ENCODE assay signal across 25 mouse cellular contexts in genomic region chr5:53696701-53697100, GRCm38 (mm10). TPM values are rescaled to one million over a fixed set of nuclear protein-coding genes. Genes with fewer than 3 reads are reported as not detected.
DNase-seq lines count a peak whose midpoint lies in the region; ATAC-seq lines count a peak whose summit lies in the region.
"Had no signal": no experiment of that assay in that cellular context is flagged by ENCODE, and none has a peak within 500 bp of the region (broad histone marks: within the 10 kb centered on the region; RNA-seq: fewer than 3 reads in every experiment).

No protein-coding gene starts in this region.

- H3K27ac ChIP-seq in embryonic facial prominence, embryonic 14.5 days (replicated peaks; ENCODE audit: low read depth, low read length) = no peak overlapping the region
- H3K27ac ChIP-seq in embryonic facial prominence, embryonic 10.5 days (replicated peaks) = no peak overlapping the region
- H3K27ac ChIP-seq in limb, embryonic 13.5 days = no peak overlapping the region
- H3K27ac ChIP-seq in limb, embryonic 10.5 days = no peak overlapping the region
- H3K27ac ChIP-seq: embryonic facial prominence, embryonic 13.5 days; forebrain, embryonic 10.5 days; forebrain, embryonic 12.5 days had no signal

- H3K4me1 ChIP-seq in embryonic facial prominence, embryonic 14.5 days (ENCODE audit: control insufficient read depth, insufficient read depth, low read length) = no peaks in the 10 kb centered on the region
- no peaks in the 10 kb centered on the region for H3K4me1 ChIP-seq in embryonic facial prominence, embryonic 10.5 days
- H3K4me1 ChIP-seq in limb, embryonic 13.5 days = no peaks in the 10 kb centered on the region
- no peaks in the 10 kb centered on the region for H3K4me1 ChIP-seq in limb, embryonic 10.5 days
- H3K4me1 ChIP-seq: embryonic facial prominence, embryonic 13.5 days; forebrain, embryonic 10.5 days; forebrain, embryonic 12.5 days had no signal

- peak; percentile 70; the same call in 1 of the 2 replicates for ATAC-seq in embryonic facial prominence, embryonic 14.5 days (ENCODE audit: low read depth)
- peak; percentile 88 for ATAC-seq in limb, embryonic 13.5 days (ENCODE audit: low FRiP score, low read depth)
- ATAC-seq: activated CD4-positive, CD25-positive, alpha-beta regulatory T cell, adult 4 months; CD4-positive, CD25-positive, alpha-beta regulatory T cell, adult 4 months; forebrain, embryonic 14.5 days; forebrain, embryonic 16.5 days; Patski had no signal

- no peak overlapping the region for H3K4me2 ChIP-seq in embryonic facial prominence, embryonic 14.5 days (ENCODE audit: low read depth, low read length)
- H3K4me2 ChIP-seq in limb, embryonic 13.5 days (replicated peaks) = no peak overlapping the region
- H3K4me2 ChIP-seq: embryonic facial prominence, embryonic 13.5 days; forebrain, embryonic 12.5 days had no signal

- 66% methylated on average over 3 of the region's 3 CpGs for WGBS in embryonic facial prominence, embryonic 14.5 days
- WGBS in embryonic facial prominence, embryonic 10.5 days = 78% methylated on average over 3 of the region's 3 CpGs
- 60% methylated on average over 3 of the region's 3 CpGs for WGBS in limb, embryonic 13.5 days
- WGBS in limb, embryonic 10.5 days = 79% methylated on average over 3 of the region's 3 CpGs

- no peak overlapping the region for H3K9ac ChIP-seq in embryonic facial prominence, embryonic 14.5 days (ENCODE audit: low read depth, low read length)
- no peak overlapping the region for H3K9ac ChIP-seq in limb, embryonic 13.5 days
- H3K9ac ChIP-seq: embryonic facial prominence, embryonic 13.5 days; forebrain, embryonic 12.5 days had no signal

- DNase-seq in embryonic facial prominence, embryonic 14.5 days (ENCODE audit: low spot score) = peak; percentile 57
- no peak for DNase-seq in embryonic facial prominence, embryonic 10.5 days (ENCODE audit: low spot score)
- DNase-seq in limb, embryonic 10.5 days (ENCODE audit: low spot score) = no peak
- no peak for DNase-seq in right cerebral cortex, adult 18-20 months
- DNase-seq: adrenal gland, adult 8-10 months; adrenal gland, postnatal 14 days; adrenal gland, postnatal 36 days; B cell, adult 2 months; cerebellum, adult 11-12 months; cerebellum, adult 2 months; cerebellum, adult 9-10 months; cerebellum, postnatal 10 days; cerebellum, postnatal 25 days had no signal

- no peaks in the 10 kb centered on the region for H3K9me3 ChIP-seq in embryonic facial prominence, embryonic 14.5 days (ENCODE audit: control insufficient read depth, low read length)
- H3K9me3 ChIP-seq in embryonic facial prominence, embryonic 10.5 days = no peaks in the 10 kb centered on the region
- H3K9me3 ChIP-seq in limb, embryonic 13.5 days = peaks cover 7% of the 10 kb centered on the region; the same call in 1 of the 2 replicates
- no peaks in the 10 kb centered on the region for H3K9me3 ChIP-seq in limb, embryonic 10.5 days (replicated peaks)
- H3K9me3 ChIP-seq: embryonic facial prominence, embryonic 13.5 days; forebrain, embryonic 12.5 days; G1E had no signal

- no peaks in the 10 kb centered on the region for H3K27me3 ChIP-seq in embryonic facial prominence, embryonic 14.5 days (replicated peaks; ENCODE audit: control insufficient read depth, insufficient read depth, low read length)
- H3K27me3 ChIP-seq in embryonic facial prominence, embryonic 10.5 days (replicated peaks; ENCODE audit: low read depth, poor library complexity, severe bottlenecking) = no peaks in the 10 kb centered on the region
- H3K27me3 ChIP-seq in limb, embryonic 13.5 days = no peaks in the 10 kb centered on the region
- H3K27me3 ChIP-seq in limb, embryonic 10.5 days (ENCODE audit: low read depth, poor library complexity, severe bottlenecking) = no peaks in the 10 kb centered on the region
- H3K27me3 ChIP-seq: CH12.LX; embryonic facial prominence, embryonic 13.5 days; forebrain, embryonic 12.5 days had no signal

- no peaks in the 10 kb centered on the region for H3K36me3 ChIP-seq in embryonic facial prominence, embryonic 14.5 days (ENCODE audit: control insufficient read depth, insufficient read depth, low read length)
- no peaks in the 10 kb centered on the region for H3K36me3 ChIP-seq in embryonic facial prominence, embryonic 10.5 days (replicated peaks)
- no peaks in the 10 kb centered on the region for H3K36me3 ChIP-seq in limb, embryonic 13.5 days
- no peaks in the 10 kb centered on the region for H3K36me3 ChIP-seq in limb, embryonic 10.5 days
- H3K36me3 ChIP-seq: embryonic facial prominence, embryonic 13.5 days; forebrain, embryonic 10.5 days; forebrain, embryonic 12.5 days; G1E had no signal

- no peak overlapping the region for H3K4me3 ChIP-seq in embryonic facial prominence, embryonic 14.5 days (ENCODE audit: low read depth, low read length)
- no peak overlapping the region for H3K4me3 ChIP-seq in embryonic facial prominence, embryonic 10.5 days
- H3K4me3 ChIP-seq in limb, embryonic 13.5 days = no peak overlapping the region
- H3K4me3 ChIP-seq in limb, embryonic 10.5 days = no peak overlapping the region
- H3K4me3 ChIP-seq: embryonic facial prominence, embryonic 13.5 days; forebrain, embryonic 10.5 days; forebrain, embryonic 12.5 days had no signal

RNA-seq across cellular contexts. Expression of gene Cckar, which starts 10.8 kb away (rescaled TPM):
- 0.80 and 1.1 TPM in 2 replicates for polyA plus RNA-seq in embryonic facial prominence, embryonic 14.5 days (2014; fragmentation: Nextera tagmentation; extraction: Ambion mirVana)
- polyA plus RNA-seq in embryonic facial prominence, embryonic 10.5 days (2016; fragmentation: Nextera tagmentation; extraction: Ambion mirVana) = 0.45 TPM in 2 replicates
- polyA plus RNA-seq in limb, embryonic 13.5 days (2015; fragmentation: Nextera tagmentation; extraction: Ambion mirVana) = 0.26 and 0.52 TPM in 2 replicates
- polyA plus RNA-seq in limb, embryonic 10.5 days (2016; fragmentation: Nextera tagmentation; extraction: Ambion mirVana) = 0.06 TPM in 1 of 2 replicates, not detected in the other
- polyA plus RNA-seq: activated CD4-positive, CD25-positive, alpha-beta regulatory T cell, adult 4 months; CD4-positive, CD25-positive, alpha-beta regulatory T cell, adult 4 months; cortical plate, adult 2 months; G1E; Patski had no signal
